Mouse (Mus musculus): ENCODE measurements around the gene 2210016L21Rik. TPM values are rescaled to one million over a fixed set of nuclear protein-coding genes. Genes with fewer than 3 reads are reported as not detected.
"Not testable (repeated sequence)": the region's sequence is repeated elsewhere in the genome, so short reads cannot be mapped to it uniquely, and the experiment has no call there.

Gene 2210016L21Rik
- polyA plus RNA-seq, 1 experiment from 2014 or later = 48.0 TPM

DNA sequence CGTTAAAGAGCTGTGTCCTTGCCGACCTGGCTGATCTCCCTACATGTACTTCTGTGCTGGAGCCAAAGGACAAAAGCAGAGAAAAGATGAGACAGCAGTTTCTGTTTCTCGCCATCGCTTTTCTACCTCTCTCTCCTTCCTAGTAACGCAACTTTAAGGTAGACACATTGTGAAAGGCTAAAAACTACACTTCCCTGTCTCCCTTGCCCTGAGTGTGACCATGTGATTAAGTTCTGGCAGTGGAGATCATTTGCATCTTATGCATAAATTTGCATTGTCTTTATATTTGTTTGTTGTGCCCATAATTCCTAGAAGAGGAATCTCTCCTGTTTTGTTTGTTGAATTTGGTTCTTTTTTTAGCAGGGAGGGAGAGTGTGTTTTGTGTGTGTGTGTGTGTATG lies 26.1 kb upstream of the 2210016L21Rik start:
- no peak overlapping the region for H3K4me3 ChIP-seq (ENCODE audit: low read length)
- H3K36me3 ChIP-seq (ENCODE audit: control insufficient read depth, insufficient read depth, low read length) = no peaks in the 10 kb centered on the region
- H3K4me2 ChIP-seq (ENCODE audit: low read depth, low read length) = no peak overlapping the region
- 72% methylated on average over 5 of the region's 5 CpGs for WGBS
- no peaks in the 10 kb centered on the region for H3K27me3 ChIP-seq (ENCODE audit: control insufficient read depth, insufficient read depth, low read depth, low read length)
- no peaks in the 10 kb centered on the region for H3K9me3 ChIP-seq (ENCODE audit: control insufficient read depth, low read length)
- H3K9ac ChIP-seq (ENCODE audit: low read length) = no peak overlapping the region
- ATAC-seq (ENCODE audit: low read depth) = no peak
- no peak overlapping the region for H3K27ac ChIP-seq (ENCODE audit: low read length)
- no peaks in the 10 kb centered on the region for H3K4me1 ChIP-seq (replicated peaks; ENCODE audit: control insufficient read depth, insufficient read depth, low read length)

DNA sequence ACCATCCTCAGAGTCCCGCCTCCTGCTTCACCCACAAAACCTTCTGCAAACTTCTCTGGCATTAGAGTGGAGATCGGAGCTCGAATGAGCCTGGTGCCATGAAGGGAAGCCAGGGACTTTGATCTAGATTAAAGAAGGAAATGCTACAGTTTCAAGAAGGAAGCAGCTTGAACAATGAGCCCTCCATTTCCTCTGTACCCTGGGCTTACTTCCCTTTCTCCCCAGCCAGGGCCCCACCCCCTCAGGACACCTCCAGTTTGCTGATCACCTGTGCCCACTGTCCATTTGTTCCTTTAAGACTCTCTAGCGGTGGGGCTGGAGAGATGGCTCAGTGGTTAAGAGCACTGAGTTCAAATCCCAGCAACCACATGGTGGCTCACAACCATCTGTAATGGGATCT lies 25.2 kb upstream of the 2210016L21Rik start:
- WGBS = 60% methylated on average over 4 of the region's 4 CpGs
- ATAC-seq (ENCODE audit: low read depth) = no peak
- no peak overlapping the region for H3K4me3 ChIP-seq (ENCODE audit: low read length)

DNA sequence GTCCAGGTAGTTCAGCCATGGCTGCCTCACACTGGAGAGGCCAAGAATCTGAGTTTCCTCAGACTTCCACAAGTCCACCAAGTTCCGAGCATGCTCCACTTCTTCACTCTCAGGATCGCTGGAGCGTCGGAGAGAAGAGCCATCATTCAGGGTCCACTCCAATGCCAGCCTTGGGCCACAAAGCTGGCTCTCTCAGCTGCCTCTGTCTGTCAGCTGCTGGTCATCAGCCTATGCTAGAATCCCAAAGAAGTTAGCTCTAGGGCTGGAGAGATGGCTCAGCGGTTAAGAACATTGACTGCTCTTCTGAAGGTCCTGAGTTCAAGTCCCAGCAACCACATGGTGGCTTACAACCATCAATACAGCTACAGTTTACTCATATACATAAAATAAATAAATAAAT lies 24.6 kb upstream of the 2210016L21Rik start:
- not testable (repeated sequence) for H3K4me1 ChIP-seq (replicated peaks; ENCODE audit: control insufficient read depth, insufficient read depth, low read length); H3K9ac ChIP-seq (ENCODE audit: low read length); H3K9me3 ChIP-seq (ENCODE audit: control insufficient read depth, low read length); H3K4me3 ChIP-seq (ENCODE audit: low read length); H3K36me3 ChIP-seq (ENCODE audit: control insufficient read depth, insufficient read depth, low read length); H3K4me2 ChIP-seq (ENCODE audit: low read depth, low read length); H3K27me3 ChIP-seq (ENCODE audit: control insufficient read depth, insufficient read depth, low read depth, low read length); ATAC-seq (ENCODE audit: low read depth); H3K27ac ChIP-seq (ENCODE audit: low read length)
- 87% methylated on average over 5 of the region's 5 CpGs for WGBS

More for the DNA sequence above, 25.2 kb upstream of the 2210016L21Rik start:
- Histone ChIP-seq H3K27ac (ENCODE audit: low read length) (no peak overlapping the region), H3K9ac (ENCODE audit: low read length) (no peak overlapping the region), H3K4me2 (ENCODE audit: low read depth, low read length) (no peak overlapping the region), H3K9me3 (ENCODE audit: control insufficient read depth, low read length) (no peaks in the 10 kb centered on the region), H3K36me3 (ENCODE audit: control insufficient read depth, insufficient read depth, low read length) (no peaks in the 10 kb centered on the region), H3K4me1 (replicated peaks; ENCODE audit: control insufficient read depth, insufficient read depth, low read length) (no peaks in the 10 kb centered on the region), H3K27me3 (ENCODE audit: control insufficient read depth, insufficient read depth, low read depth, low read length) (no peaks in the 10 kb centered on the region)

DNA sequence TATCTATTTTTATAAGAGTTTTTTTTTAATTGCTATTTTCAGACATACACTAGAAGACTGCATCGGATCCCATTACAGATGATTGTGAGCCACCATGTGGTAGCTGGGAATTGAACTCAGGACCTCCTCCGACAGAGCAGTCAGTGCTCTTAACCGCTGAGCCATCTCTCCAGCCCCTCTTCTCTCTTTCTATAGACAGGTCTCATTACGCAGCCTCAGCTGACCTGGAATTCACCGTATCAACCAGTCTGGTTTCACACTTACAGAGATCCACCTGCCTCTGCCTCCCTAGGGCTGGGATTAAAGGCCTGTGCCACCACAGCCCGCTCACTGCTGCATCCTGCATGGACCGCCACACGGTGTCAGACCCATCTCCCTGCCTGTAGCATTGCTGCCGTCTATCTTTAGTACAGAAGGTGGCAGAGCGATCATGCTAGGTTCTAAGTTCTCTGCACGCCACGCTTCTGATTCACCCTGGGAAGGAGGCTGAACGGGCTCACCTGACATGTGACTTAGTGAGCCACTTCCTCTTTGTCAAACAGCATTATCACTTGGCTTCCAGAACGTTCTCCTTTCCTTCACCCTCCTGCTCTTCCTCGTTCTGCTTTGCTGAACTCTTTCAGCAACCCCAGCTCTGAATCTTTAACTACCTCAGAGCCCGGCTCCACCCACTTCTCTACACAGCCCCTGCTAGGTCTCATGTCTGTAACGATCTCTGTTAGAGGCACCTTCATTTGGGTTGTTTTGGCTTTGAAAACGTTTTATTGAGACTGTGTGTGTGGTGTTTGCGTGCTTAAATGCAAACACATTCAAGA lies 20.2 kb upstream of the 2210016L21Rik start:
- ATAC-seq (ENCODE audit: low read depth) = no peak
- Histone ChIP-seq H3K27me3 (ENCODE audit: control insufficient read depth, insufficient read depth, low read depth, low read length) (no peaks in the 10 kb centered on the region), H3K4me3 (ENCODE audit: low read length) (no peak overlapping the region), H3K9me3 (ENCODE audit: control insufficient read depth, low read length) (no peaks in the 10 kb centered on the region), H3K27ac (ENCODE audit: low read length) (no peak overlapping the region), H3K4me1 (replicated peaks; ENCODE audit: control insufficient read depth, insufficient read depth, low read length) (0 out of 2 replicates have a peak, but pooled peaks cover 4% of the 10 kb centered on the region), H3K9ac (ENCODE audit: low read length) (no peak overlapping the region), H3K36me3 (ENCODE audit: control insufficient read depth, insufficient read depth, low read length) (no peaks in the 10 kb centered on the region), H3K4me2 (ENCODE audit: low read depth, low read length) (no peak overlapping the region)
- WGBS = 65% methylated on average over 19 of the region's 19 CpGs

DNA sequence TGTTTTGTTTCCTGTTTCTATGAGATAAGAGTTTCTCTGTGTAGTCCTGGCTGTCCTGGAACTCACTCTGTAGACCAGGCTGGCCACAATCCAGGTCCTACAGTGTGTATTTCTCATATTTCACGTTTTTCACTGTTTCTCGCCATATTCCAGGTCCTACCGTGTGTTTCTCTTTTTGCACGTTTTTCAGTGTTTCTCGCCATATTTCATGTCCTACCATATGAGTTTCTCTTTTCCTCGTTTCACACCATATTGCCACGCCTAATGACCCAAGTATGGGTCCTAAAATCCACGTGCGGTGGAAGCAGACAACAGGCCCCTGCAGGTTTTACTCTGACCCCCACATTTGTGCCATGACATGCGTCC lies 19.6 kb upstream of the 2210016L21Rik start:
- H3K4me1 ChIP-seq (replicated peaks; ENCODE audit: control insufficient read depth, insufficient read depth, low read length) = 0 out of 2 replicates have a peak, but pooled peaks cover 4% of the 10 kb centered on the region
- H3K36me3 ChIP-seq (ENCODE audit: control insufficient read depth, insufficient read depth, low read length) = no peaks in the 10 kb centered on the region
- H3K27me3 ChIP-seq (ENCODE audit: control insufficient read depth, insufficient read depth, low read depth, low read length) = no peaks in the 10 kb centered on the region
- no peak overlapping the region for H3K4me2 ChIP-seq (ENCODE audit: low read depth, low read length)
- ATAC-seq (ENCODE audit: low read depth) = no peak
- H3K9ac ChIP-seq (ENCODE audit: low read length) = no peak overlapping the region
- WGBS = 60% methylated on average over 10 of the region's 10 CpGs
- H3K4me3 ChIP-seq (ENCODE audit: low read length) = no peak overlapping the region
- H3K27ac ChIP-seq (ENCODE audit: low read length) = no peak overlapping the region
- no peaks in the 10 kb centered on the region for H3K9me3 ChIP-seq (ENCODE audit: control insufficient read depth, low read length)

DNA sequence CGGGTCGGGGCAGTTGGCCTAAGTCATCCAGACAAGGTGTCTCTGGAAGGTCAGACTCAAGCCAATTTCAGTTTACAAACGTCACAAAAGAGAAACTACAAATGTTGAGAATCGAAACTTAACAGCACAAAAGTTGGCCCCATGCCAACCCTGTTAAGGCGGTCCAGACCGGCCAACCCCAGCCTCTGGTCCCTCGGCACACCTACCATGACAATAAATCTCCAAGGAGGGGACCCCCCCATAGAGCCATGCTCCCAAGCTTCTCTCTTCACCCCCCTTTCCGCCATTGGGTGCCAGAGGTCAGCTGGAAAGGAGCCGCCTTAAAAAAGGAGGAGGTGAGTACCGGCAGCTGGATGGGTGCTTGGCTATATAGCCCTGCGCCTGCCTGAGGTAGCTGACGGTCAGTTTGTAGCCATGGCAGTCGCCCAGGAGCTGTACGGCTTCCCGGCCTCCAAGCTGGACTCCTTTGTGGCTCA lies 18.9 kb upstream of the 2210016L21Rik start, which contains the start of gene Oasl1:
Gene Oasl1 (plus strand): TSS at position 243 of the 476 bp plus-strand sequence.
- H3K9ac ChIP-seq (ENCODE audit: low read length) = peak within 1 kb of the TSS; percentile 23
- no peaks in the 10 kb centered on the region for H3K9me3 ChIP-seq (ENCODE audit: control insufficient read depth, low read length)
- H3K27me3 ChIP-seq (ENCODE audit: control insufficient read depth, insufficient read depth, low read depth, low read length) = no peaks in the 10 kb centered on the region
- 14% methylated on average over 15 of the region's 15 CpGs for WGBS
- ATAC-seq (ENCODE audit: low read depth) = peak; percentile 67; the same call in 1 of the 2 replicates
- H3K4me1 ChIP-seq (replicated peaks; ENCODE audit: control insufficient read depth, insufficient read depth, low read length) = 0 out of 2 replicates have a peak, but pooled peaks cover 4% of the 10 kb centered on the region
- no peak within 1 kb of the TSS for H3K27ac ChIP-seq (ENCODE audit: low read length)
- peak within 1 kb of the TSS; percentile 37 for H3K4me3 ChIP-seq (ENCODE audit: low read length)
- H3K4me2 ChIP-seq (ENCODE audit: low read depth, low read length) = peak within 1 kb of the TSS; percentile 61
- no peaks in the 10 kb centered on the region for H3K36me3 ChIP-seq (ENCODE audit: control insufficient read depth, insufficient read depth, low read length)

DNA sequence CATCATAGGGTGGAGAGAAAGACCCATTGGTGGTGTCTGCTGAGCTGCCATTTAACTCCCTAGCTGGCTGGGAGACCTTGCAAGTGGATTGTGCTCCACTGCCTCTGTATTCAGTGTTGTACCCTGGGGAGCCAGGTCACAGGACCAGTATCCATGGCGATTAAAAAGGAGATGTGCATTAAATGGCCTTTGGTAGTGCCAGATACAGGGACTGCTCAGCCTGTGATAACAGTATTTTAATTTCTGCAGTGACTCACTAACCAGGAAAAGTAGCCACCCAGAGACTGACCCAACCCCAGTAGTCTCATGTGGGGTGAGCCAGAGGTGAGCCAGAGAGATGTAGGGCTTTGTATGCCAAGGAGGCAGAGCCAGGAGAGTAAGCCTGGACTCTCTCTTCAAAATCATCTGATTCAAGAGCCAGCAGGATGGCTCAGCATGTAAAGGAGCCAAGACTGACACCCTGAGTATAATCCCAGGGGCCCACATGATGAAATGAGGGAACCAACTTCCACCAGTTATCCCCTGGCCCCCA lies 15.7 kb upstream of the 2210016L21Rik start:
- Histone ChIP-seq H3K4me3 (ENCODE audit: low read length) (no peak overlapping the region), H3K4me1 (replicated peaks; ENCODE audit: control insufficient read depth, insufficient read depth, low read length) (0 out of 2 replicates have a peak, but pooled peaks cover 4% of the 10 kb centered on the region), H3K9me3 (ENCODE audit: control insufficient read depth, low read length) (no peaks in the 10 kb centered on the region), H3K36me3 (ENCODE audit: control insufficient read depth, insufficient read depth, low read length) (no peaks in the 10 kb centered on the region), H3K4me2 (ENCODE audit: low read depth, low read length) (no peak overlapping the region), H3K27me3 (ENCODE audit: control insufficient read depth, insufficient read depth, low read depth, low read length) (no peaks in the 10 kb centered on the region), H3K27ac (ENCODE audit: low read length) (no peak overlapping the region), H3K9ac (ENCODE audit: low read length) (no peak overlapping the region)
- ATAC-seq (ENCODE audit: low read depth) = no peak
- WGBS = 62% methylated on average over 1 of the region's 1 CpGs

DNA sequence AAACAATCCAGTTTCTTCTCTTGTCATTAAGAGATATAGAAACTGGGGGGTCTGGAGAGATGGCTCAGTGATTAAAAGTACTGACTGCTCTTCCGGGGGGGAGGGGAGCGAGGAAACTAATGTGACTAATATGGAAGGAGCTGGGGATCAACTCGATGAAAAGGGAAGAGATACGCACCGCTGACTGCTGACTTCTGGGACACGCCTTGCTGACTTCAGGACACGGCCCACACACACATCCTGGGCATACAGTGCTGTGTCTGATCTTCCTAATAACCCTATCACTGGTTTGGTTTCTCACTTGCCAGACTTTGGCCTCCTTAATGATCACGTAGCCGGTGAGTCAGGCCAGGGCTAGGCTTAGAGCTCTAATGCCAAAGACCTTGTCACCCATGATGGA lies 15.2 kb upstream of the 2210016L21Rik start:
- Histone ChIP-seq H3K27ac (ENCODE audit: low read length) (no peak overlapping the region), H3K9ac (ENCODE audit: low read length) (no peak overlapping the region), H3K27me3 (ENCODE audit: control insufficient read depth, insufficient read depth, low read depth, low read length) (no peaks in the 10 kb centered on the region), H3K9me3 (ENCODE audit: control insufficient read depth, low read length) (no peaks in the 10 kb centered on the region), H3K36me3 (ENCODE audit: control insufficient read depth, insufficient read depth, low read length) (no peaks in the 10 kb centered on the region), H3K4me1 (replicated peaks; ENCODE audit: control insufficient read depth, insufficient read depth, low read length) (0 out of 2 replicates have a peak, but pooled peaks cover 4% of the 10 kb centered on the region), H3K4me2 (ENCODE audit: low read depth, low read length) (no peak overlapping the region), H3K4me3 (ENCODE audit: low read length) (no peak overlapping the region)
- ATAC-seq (ENCODE audit: low read depth) = no peak
- WGBS = 79% methylated on average over 9 of the region's 9 CpGs

DNA sequence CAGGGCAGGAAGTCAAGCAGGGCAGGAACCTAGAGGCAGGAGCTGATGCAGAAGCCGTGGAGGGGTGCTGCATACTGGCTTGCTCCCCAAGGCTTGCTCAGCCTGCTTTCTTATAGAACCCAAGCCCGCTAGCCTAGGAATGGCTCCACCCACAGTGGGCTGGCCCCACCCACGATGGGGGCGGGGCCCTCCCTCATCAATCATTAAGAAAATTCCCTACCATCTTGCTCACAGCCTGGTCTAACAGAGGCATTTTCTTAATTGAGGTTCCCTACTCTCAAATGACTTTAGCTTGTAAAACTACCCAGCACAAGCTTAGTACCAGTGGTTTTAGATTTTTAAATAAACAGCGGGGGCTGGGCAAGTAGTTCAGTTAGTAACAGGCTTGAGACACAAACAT lies 10.3 kb upstream of the 2210016L21Rik start:
- 44% methylated on average over 5 of the region's 5 CpGs for WGBS
- H3K4me3 ChIP-seq (ENCODE audit: low read length) = no peak overlapping the region

More for the DNA sequence above, 10.3 kb upstream of the 2210016L21Rik start:
- Histone ChIP-seq H3K4me2 (ENCODE audit: low read depth, low read length) (no peak overlapping the region), H3K4me1 (replicated peaks; ENCODE audit: control insufficient read depth, insufficient read depth, low read length) (no peaks in the 10 kb centered on the region), H3K27me3 (ENCODE audit: control insufficient read depth, insufficient read depth, low read depth, low read length) (no peaks in the 10 kb centered on the region), H3K36me3 (ENCODE audit: control insufficient read depth, insufficient read depth, low read length) (no peaks in the 10 kb centered on the region), H3K27ac (ENCODE audit: low read length) (no peak overlapping the region), H3K9ac (ENCODE audit: low read length) (no peak overlapping the region), H3K9me3 (ENCODE audit: control insufficient read depth, low read length) (no peaks in the 10 kb centered on the region)
- no peak for ATAC-seq (ENCODE audit: low read depth)

All from lung, embryonic 16.5 days (tissue).